Mouse (Mus musculus): ENCODE measurements around the gene Ifi47. TPM values are rescaled to one million over a fixed set of nuclear protein-coding genes. Genes with fewer than 3 reads are reported as not detected.

Gene Ifi47
- total RNA-seq, 2 experiments from 2014 or later = 2.4 to 3.4 TPM

- DNase-seq = no peak
- intact Hi-C loops (cut with DNase I) = no loop called here
These were observed 12.7 kb downstream of the Ifi47 start for GRCm38 (mm10) chr11:49088990-49089652.

DNA sequence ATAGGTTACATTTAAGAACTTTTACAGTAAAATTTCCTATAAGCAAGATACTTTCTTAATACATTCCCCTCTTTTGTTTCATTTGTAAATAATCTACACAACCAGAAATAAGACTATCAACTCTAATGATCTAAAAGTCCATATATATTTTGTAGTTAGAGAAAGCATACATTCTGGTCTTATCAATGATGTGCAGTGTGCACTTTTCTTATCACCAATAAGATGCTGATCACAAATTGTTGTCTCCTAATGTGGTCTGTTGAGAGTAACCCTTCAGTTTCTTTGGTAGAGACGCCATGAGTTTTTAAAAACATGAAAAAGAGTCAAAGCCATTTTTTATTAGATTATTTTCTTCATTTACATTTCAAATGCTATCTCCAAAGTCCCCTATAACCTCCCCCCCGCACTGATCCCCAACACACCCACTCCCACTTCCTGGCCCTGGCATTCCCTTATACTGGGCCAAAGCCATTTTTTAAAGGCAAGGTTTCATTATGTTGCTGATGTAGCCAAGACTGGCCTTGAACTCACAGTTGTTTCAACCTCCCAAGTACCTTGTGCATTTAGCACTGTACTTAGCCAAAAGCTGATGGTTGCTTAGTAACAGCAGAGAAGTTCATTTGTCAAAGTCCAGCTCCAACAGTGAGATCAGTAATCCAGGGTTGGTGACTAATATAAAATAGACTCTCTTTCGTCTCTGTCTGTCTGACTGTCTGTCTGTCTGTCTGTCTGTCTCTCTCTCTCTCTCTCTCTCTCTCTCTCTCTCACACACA lies 13.5 kb downstream of the Ifi47 start:
- intact Hi-C loops (cut with DNase I) = no loop called here
- DNase-seq = no peak

DNA sequence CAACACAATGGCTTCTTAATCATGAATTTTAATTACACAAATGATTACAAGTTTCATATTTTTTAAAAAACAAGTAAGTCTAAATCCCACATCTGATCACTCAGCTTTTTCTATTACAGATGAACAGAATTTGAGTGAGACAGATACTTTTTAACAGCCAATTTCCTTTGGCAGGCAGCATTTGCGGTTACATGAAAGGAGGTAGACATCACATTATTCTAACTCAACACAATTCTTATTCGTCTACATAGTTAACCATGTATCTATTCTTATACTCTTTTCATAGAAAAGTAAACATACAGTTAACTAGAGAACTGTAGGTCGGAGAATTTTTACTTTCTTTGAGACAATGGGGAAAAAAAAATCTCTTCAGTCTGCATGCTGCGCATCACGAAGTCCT lies 14.2 kb downstream of the Ifi47 start:
- intact Hi-C loops (cut with DNase I) = no loop called here
- no peak for DNase-seq

DNA sequence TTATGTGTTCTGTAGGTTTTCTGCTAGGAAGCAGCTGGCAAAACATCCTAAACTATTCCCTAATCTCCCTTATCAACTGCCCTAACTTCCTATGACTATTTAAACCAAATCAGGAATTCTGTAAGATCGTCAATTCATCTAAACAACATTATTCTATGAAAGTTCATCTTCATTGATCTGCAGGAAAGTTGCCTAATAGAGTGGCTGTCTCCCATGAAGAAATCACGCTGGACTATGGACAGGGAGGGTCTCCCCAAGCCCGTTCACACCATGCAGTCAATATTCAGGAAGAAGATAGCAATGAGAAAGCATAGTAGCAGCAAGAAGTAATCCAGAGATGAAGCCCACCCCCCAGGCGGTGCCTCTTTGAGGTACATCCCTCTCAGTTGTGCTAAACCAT lies 14.8 kb downstream of the Ifi47 start:
- no peak for DNase-seq
- intact Hi-C loops (cut with DNase I) = no loop called here

GRCm38 (mm10) chr11:49092053-49092586 lies 15.7 kb downstream of the Ifi47 start:
- no peak for DNase-seq
- intact Hi-C loops (cut with DNase I) = no loop called here

GRCm38 (mm10) chr11:49092786-49093185 lies 16.4 kb downstream of the Ifi47 start:
- intact Hi-C loops (cut with DNase I) = no loop called here
- no peak for DNase-seq

GRCm38 (mm10) chr11:49093861-49094660 lies 17.7 kb downstream of the Ifi47 start:
- no peak for DNase-seq
- intact Hi-C loops (cut with DNase I) = no loop called here

DNA sequence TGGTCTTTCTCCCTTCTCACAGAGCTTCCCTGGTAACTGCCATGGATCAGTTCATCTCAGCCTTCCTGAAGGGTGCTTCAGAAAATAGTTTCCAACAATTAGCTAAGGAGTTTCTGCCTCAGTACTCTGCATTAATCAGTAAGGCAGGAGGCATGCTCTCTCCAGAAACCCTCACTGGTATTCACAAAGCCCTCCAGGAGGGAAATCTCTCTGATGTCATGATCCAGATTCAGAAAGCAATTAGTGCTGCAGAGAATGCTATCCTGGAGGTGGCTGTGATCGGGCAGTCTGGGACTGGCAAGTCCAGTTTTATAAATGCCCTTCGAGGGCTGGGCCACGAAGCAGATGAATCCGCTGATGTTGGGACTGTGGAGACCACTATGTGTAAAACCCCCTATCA lies 19.0 kb downstream of the Ifi47 start:
- intact Hi-C loops (cut with DNase I) = no loop called here
- DNase-seq = no peak

DNA sequence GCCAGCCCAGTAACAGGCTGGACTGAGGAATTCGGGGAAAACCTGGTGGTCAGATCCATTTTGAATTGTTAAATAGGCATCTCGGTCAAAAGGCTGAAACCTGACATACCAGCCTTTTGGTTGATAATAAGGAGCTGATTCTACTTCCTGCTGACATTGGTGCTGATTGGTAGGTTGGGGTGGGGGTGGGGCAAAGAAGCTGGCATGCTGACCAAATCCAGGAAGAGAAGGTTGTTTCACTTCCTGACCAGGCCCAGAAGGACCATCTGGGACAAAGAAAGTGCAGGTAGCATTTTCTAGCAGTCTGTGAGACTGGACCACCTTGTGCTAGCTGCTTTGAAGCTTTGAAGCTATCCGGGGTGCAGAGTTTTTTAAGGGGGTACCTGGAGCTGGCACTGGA lies 24.0 kb downstream of the Ifi47 start:
- no peak for DNase-seq
- intact Hi-C loops (cut with DNase I) = loop anchor here (5.0 kb wide), 1 partner anchor 313 kb away; no protein-coding TSS in a partner anchor

DNA sequence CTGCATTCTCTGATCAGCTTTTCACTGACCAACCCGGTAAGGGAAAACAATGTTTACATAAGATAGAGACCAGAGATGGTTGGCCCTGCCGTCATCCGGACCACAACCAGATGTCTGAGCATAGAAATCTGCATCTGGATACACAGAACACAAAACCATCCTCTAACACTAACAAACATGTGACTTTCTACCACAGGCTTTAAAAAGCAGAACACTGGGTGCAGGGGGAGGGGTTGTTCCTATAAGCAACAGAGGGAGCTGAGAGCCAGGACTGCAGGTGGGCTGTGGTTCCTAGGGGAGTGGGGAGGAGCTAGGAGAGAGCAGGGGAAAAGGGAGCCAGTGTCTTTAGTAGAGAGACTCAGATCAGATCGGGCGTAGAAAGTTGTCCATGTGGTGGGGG lies 25.1 kb downstream of the Ifi47 start:
- intact Hi-C loops (cut with DNase I) = loop anchor here (5.0 kb wide), 1 partner anchor 314 kb away; no protein-coding TSS in a partner anchor
- no peak for DNase-seq

GRCm38 (mm10) chr11:49103047-49103693 lies 26.8 kb downstream of the Ifi47 start:
- peak; percentile 89 to 93 for DNase-seq
- intact Hi-C loops (cut with DNase I) = loop anchor here (1.0 to 5.0 kb wide), 2 partner anchors 230 to 316 kb away; no protein-coding TSS in a partner anchor

DNA sequence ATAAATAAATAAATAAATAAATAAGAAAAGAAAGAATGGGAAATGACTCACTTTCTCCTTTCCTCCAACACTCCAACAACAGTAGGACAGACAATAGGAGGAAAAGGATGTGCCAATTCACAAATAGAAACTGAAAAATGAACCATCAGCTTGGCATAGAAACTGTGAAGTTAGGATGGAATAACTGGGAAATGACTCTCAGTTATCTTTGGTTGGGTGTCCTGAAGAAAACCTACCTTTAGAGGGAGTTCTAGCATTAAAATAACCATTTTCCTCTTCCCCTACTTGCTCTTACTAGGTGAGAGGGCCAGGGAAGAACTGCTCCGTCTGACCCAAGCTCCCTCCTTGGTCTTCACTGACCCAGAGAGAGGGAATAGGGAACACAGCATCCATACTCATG lies 29.4 kb downstream of the Ifi47 start:
- DNase-seq = no peak
- intact Hi-C loops (cut with DNase I) = loop anchor here (2.0 to 5.0 kb wide), 2 partner anchors 147 to 165 kb away; no protein-coding TSS in a partner anchor

DNA sequence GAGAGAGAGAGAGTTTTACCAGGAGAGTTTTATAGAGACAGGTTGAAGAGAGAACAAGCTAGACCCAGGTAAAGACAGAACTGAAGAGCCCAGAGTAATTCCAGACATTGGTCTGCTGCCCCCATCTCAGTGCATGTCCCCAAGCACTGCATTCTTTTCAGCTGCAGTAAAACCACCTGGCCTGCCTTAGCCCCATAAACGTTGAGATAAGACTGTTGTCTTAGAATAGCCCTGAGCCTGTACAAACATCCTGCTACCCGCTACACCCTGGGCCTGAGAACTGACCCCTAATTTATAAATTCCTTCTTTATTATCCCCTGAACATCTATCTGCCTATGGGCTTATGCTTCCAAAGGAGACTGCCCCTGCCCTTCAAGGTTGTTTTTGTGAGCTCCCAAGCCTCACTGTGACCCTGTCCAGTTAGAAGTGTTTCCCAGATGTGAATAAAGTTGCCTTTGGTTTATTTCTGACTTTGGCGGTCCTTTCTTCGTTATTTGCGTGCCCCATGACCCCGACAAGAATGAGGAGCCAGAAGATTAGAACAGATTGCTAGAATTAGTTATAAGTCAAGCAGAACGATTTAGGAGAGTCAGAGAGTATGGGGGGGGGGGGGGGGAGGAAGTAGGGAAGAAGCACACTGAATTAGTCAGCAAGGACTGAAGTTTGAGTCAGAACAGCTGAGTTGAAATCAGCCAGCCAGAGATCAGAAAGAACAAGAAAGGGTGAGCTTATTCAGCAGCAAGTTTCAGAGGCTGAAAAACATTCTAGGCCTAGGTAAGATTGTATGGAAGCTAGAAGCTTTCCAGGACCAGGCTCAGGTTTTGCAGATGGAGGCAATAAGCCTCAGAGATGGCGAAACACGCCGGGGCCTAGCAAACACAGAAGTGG lies 31.5 kb downstream of the Ifi47 start:
- intact Hi-C loops (cut with DNase I) = loop anchor here (2.0 to 5.0 kb wide), 2 partner anchors 144 to 163 kb away; no protein-coding TSS in a partner anchor
- DNase-seq = no peak

GRCm38 (mm10) chr11:49108833-49109232 lies 32.4 kb downstream of the Ifi47 start:
- intact Hi-C loops (cut with DNase I) = loop anchor here (5.0 kb wide), 1 partner anchor 143 kb away; no protein-coding TSS in a partner anchor
- DNase-seq = no peak

- intact Hi-C loops (cut with DNase I) = loop anchor here (2.0 kb wide), 1 partner anchor 76 kb away; the partner anchor contains the start of gene Btnl9
- no peak for DNase-seq
These were observed 34.6 kb downstream of the Ifi47 start for GRCm38 (mm10) chr11:49111000-49111399.

- intact Hi-C loops (cut with DNase I) = no loop called here
- DNase-seq = peak in 1 of 2 experiments; percentile 23
These were observed 36.3 kb downstream of the Ifi47 start for GRCm38 (mm10) chr11:49112624-49113219.

GRCm38 (mm10) chr11:49114158-49114557 lies 37.8 kb downstream of the Ifi47 start:
- intact Hi-C loops (cut with DNase I) = no loop called here
- DNase-seq = no peak

DNA sequence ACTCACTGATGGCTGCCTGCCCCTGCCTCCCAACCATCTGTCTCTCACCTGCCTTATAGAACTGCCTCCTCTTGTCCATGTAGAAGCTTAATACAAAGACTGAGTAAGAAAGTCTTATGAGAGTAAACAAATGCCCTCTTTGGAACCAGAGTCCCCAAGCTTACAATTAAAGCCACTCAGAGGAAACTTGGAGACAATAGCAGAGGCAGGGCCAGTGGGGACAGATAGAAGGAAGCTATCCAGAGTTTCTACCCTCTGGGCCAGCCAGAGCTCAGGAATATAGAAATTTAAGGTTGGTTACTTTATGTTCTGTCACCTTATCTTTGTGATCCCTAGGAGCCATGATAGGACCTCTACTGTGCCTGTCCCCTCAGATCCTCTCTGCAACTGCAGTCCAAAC lies 38.4 kb downstream of the Ifi47 start, which contains the start of gene Olfr1396:
Gene Olfr1396, minus strand, starts transcription at position 101 of the 400 bp plus-strand sequence.
- intact Hi-C loops (cut with DNase I) = no loop called here
- DNase-seq = no peak
